ENCODE assay signal across 8 mouse cellular contexts in the genomic region with DNA sequence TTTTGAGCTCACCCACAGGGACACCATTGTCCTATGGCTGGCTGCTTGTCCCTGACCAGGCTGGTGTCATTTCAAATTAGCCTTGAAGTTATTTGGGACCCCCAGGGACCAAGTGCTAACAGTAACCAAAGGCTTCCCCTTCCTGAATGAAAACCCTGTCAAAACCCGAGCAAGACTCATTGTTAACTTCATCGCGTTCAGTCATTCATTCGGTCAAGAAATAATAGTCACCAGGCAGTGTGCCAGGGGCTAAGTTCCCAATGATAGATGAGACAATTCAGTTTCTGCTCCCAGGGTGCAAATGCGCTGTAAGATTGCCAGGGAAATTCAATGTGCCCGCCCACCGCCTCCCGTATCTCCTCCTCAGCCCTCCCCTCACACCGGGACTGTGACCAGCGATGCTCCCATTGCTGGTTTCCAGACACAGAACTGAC. TPM values are rescaled to one million over a fixed set of nuclear protein-coding genes. Genes with fewer than 3 reads are reported as not detected.
DNase-seq lines count a peak whose midpoint lies in the region; ATAC-seq and TF ChIP-seq lines count a peak whose summit lies in the region.

No protein-coding gene starts in this region.

- peak overlapping the region; percentile 72 for H3K27ac ChIP-seq in embryonic fibroblast, embryonic 13.5 days (ENCODE audit: insufficient read depth, low read length)
- H3K27ac ChIP-seq in hindbrain, embryonic 10.5 days = peak overlapping the region; percentile 50; the same call in 1 of the 2 replicates
- no peak overlapping the region for H3K27ac ChIP-seq in lung, postnatal 0 days (ENCODE audit: low read length)

- H3K27me3 ChIP-seq in hindbrain, embryonic 10.5 days (ENCODE audit: insufficient read depth, poor library complexity, severe bottlenecking) = peaks cover 89% of the 10 kb centered on the region
- H3K27me3 ChIP-seq in lung, postnatal 0 days (replicated peaks; ENCODE audit: insufficient read depth, low read length) = 0 out of 2 replicates have a peak, but pooled peaks cover 6% of the 10 kb centered on the region

- no peaks in the 10 kb centered on the region for H3K36me3 ChIP-seq in hindbrain, embryonic 10.5 days
- H3K36me3 ChIP-seq in lung, postnatal 0 days (ENCODE audit: insufficient read depth, low read length) = no peaks in the 10 kb centered on the region

- TF ChIP-seq EP300 in lung, postnatal 0 days (IDR thresholded peaks at IDR 0.05) = no peak

- TF ChIP-seq POLR2A in embryonic fibroblast, embryonic 13.5 days (IDR thresholded peaks at IDR 0.05; ENCODE audit: low read depth, low read length) = no peak

- H3K9ac ChIP-seq in lung, postnatal 0 days (replicated peaks; ENCODE audit: low read depth) = no peak overlapping the region

- H3K4me3 ChIP-seq in embryonic fibroblast, embryonic 13.5 days (ENCODE audit: insufficient read depth, low read length) = no peak overlapping the region
- H3K4me3 ChIP-seq in hindbrain, embryonic 10.5 days = peak overlapping the region; percentile 11; the same call in 1 of the 2 replicates
- H3K4me3 ChIP-seq in lung, postnatal 0 days (ENCODE audit: low read depth, low read length) = no peak overlapping the region

- no peak; the same call in 1 of the 2 replicates for ATAC-seq in lung, postnatal 0 days
- no peak for ATAC-seq in megakaryocyte progenitor cell, adult 5-6 weeks (replicated peaks; ENCODE audit: poor library complexity)

- DNase-seq in layer of hippocampus, postnatal 10 days (ENCODE audit: low spot score in 2 of 2) = peak; percentile 15 to 43
- DNase-seq in layer of hippocampus, adult 8-10 months (ENCODE audit: low spot score in 2 of 2) = no peak
- DNase-seq in hindbrain, embryonic 10.5 days (ENCODE audit: low spot score) = peak; percentile 35
- DNase-seq in lung, postnatal 0 days (ENCODE audit: low spot score) = peak; percentile 54
- DNase-seq in thymus, postnatal 14 days = no peak
- no peak for DNase-seq in left cerebral cortex, adult 18-20 months (ENCODE audit: low spot score in 2 of 2)

- 7% methylated on average over 10 of the region's 10 CpGs for WGBS in hindbrain, embryonic 10.5 days
- 49% methylated on average over 10 of the region's 10 CpGs for WGBS in lung, postnatal 0 days

- TF ChIP-seq CTCF in embryonic fibroblast, embryonic 13.5 days (IDR thresholded peaks at IDR 0.05; ENCODE audit: borderline replicate concordance, insufficient read depth, low read length) = no peak
- TF ChIP-seq CTCF in lung, postnatal 0 days (IDR thresholded peaks at IDR 0.05) = no peak

- H3K4me2 ChIP-seq in lung, postnatal 0 days (replicated peaks; ENCODE audit: low read depth, low read length) = no peak overlapping the region

- peaks cover 22% of the 10 kb centered on the region for H3K4me1 ChIP-seq in embryonic fibroblast, embryonic 13.5 days (ENCODE audit: control insufficient read depth, insufficient read depth, low read length)
- peaks cover 70% of the 10 kb centered on the region for H3K4me1 ChIP-seq in hindbrain, embryonic 10.5 days (replicated peaks)
- peaks cover 13% of the 10 kb centered on the region; the same call in 1 of the 2 replicates for H3K4me1 ChIP-seq in lung, postnatal 0 days (ENCODE audit: insufficient read depth, low read depth, low read length)

- H3K9me3 ChIP-seq in hindbrain, embryonic 10.5 days = no peaks in the 10 kb centered on the region
- H3K9me3 ChIP-seq in lung, postnatal 0 days (ENCODE audit: low read length) = no peaks in the 10 kb centered on the region

RNA-seq across cellular contexts. Expression of a gene that starts 2.0 kb away (rescaled TPM):
- total RNA-seq in layer of hippocampus, postnatal 10 days (2021) = 1 to 10 TPM; 1.6 to 1.7 TPM
- 1 to 10 TPM; 1.6 to 3.1 (median 2.4) TPM for total RNA-seq in layer of hippocampus, adult 8-10 months (2022)
- polyA plus RNA-seq in embryonic fibroblast, embryonic 13.5 days (2011; ENCODE audit: insufficient read length, low read depth, missing spikeins) = 0.68 and 0.80 TPM in 2 replicates
- 2.1 and 2.3 TPM in 2 replicates for polyA plus RNA-seq in hindbrain, embryonic 10.5 days (2016; fragmentation: Nextera tagmentation; extraction: Ambion mirVana)
- polyA plus RNA-seq in lung, postnatal 0 days (2015; fragmentation: Nextera tagmentation; extraction: Ambion mirVana) = 2.3 and 2.5 TPM in 2 replicates
- total RNA-seq in megakaryocyte progenitor cell, adult 5-6 weeks (2015) = 0.07 and 0.17 TPM in 2 replicates
- total RNA-seq in megakaryocyte progenitor cell, adult 5-6 weeks (2017) = 0.12 and 0.30 TPM in 2 replicates
- total RNA-seq in left cerebral cortex, adult 18-20 months (2021) = 1 to 10 TPM; 2.0 to 2.1 TPM

Comparison
In these comparisons a context has a peak if more than half of its experiments do, and no peak if none do; other contexts are left out.
1. DNase-seq: peak in layer of hippocampus, postnatal 10 days (2 of 2), hindbrain, embryonic 10.5 days (single experiment) and lung, postnatal 0 days (single experiment); none in layer of hippocampus, adult 8-10 months (0 of 2), thymus, postnatal 14 days (single experiment) and left cerebral cortex, adult 18-20 months (0 of 2).